Mouse (Mus musculus): ENCODE data around the gene Arfgap3. TPM values are rescaled to one million over a fixed set of nuclear protein-coding genes. Genes with fewer than 3 reads are reported as not detected.

The Arfgap3 gene
- polyA plus RNA-seq, 1 experiment from 2014 or later: 36.2 TPM

DNA sequence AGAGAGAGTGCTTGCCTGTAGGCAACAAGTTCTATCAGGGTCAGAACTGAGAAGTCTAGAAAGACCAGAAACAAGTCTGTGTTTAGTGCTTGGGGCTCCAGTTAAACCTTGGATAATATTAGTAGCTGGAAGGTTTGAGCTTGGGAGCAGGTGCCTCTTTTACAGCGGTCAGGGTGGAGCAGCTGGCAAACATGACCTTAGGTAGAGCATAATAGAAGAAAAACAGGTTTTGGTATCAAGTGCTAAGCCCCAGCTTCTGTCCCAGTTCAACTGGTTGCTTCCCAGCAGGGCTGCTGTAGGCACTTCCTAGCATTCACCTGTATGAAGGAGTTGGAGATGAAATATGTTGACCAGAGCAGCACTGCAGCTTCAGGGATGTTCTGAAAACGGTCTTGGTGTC is 812 bp upstream of the Arfgap3 start:
- TF ChIP-seq CTCF (IDR thresholded peaks at IDR 0.05; ENCODE audit: low read depth): no peak
- Histone ChIP-seq H3K36me3 (ENCODE audit: insufficient read depth, low read length) (no peaks in the 10 kb centered on the region), H3K9me3 (replicated peaks; ENCODE audit: low read length) (no peaks in the 10 kb centered on the region), H3K4me2 (ENCODE audit: low read length) (no peak overlapping the region), H3K27ac (peak overlapping the region; percentile 57; the same call in 1 of the 2 replicates), H3K4me1 (replicated peaks; ENCODE audit: insufficient read depth, low read length) (peaks cover 8% of the 10 kb centered on the region; the same call in 1 of the 2 replicates), H3K4me3 (replicated peaks; ENCODE audit: low read depth, low read length) (no peak overlapping the region), H3K9ac (ENCODE audit: low read depth, low read length) (0 out of 2 replicates have a peak overlapping the region, but pooled peaks have one; percentile 53), H3K27me3 (ENCODE audit: insufficient read depth, low read length) (no peaks in the 10 kb centered on the region)
- ATAC-seq (replicated peaks; ENCODE audit: low FRiP score, low read depth): no peak
- 61% methylated on average over 2 of the region's 2 CpGs for WGBS
- no peak for DNase-seq (ENCODE audit: low spot score)

- no peak for TF ChIP-seq CTCF (IDR thresholded peaks at IDR 0.05; ENCODE audit: low read depth)
- no peaks in the 10 kb centered on the region for H3K27me3 ChIP-seq (ENCODE audit: insufficient read depth, low read length)
- no peaks in the 10 kb centered on the region for H3K36me3 ChIP-seq (ENCODE audit: insufficient read depth, low read length)
- 18% methylated on average over 8 of the region's 8 CpGs for WGBS
- ATAC-seq (replicated peaks; ENCODE audit: low FRiP score, low read depth) (peak; percentile 22), DNase-seq (ENCODE audit: low spot score) (no peak)
- no peaks in the 10 kb centered on the region for H3K9me3 ChIP-seq (replicated peaks; ENCODE audit: low read length)
- H3K4me3 ChIP-seq (replicated peaks; ENCODE audit: low read depth, low read length): peak overlapping the region; percentile 92
- H3K4me1 ChIP-seq (replicated peaks; ENCODE audit: insufficient read depth, low read length): peaks cover 8% of the 10 kb centered on the region; the same call in 1 of the 2 replicates
- H3K9ac ChIP-seq (ENCODE audit: low read depth, low read length): peak overlapping the region; percentile 82
- H3K4me2 ChIP-seq (ENCODE audit: low read length): peak overlapping the region; percentile 95
- H3K27ac ChIP-seq: 0 out of 2 replicates have a peak overlapping the region, but pooled peaks have one; percentile 31
Measured at GRCm38 (mm10) chr15:83349225-83349953, 658 bp downstream of the Arfgap3 start.

- Histone ChIP-seq H3K27me3 (ENCODE audit: insufficient read depth, low read length) (no peaks in the 10 kb centered on the region), H3K27ac (no peak overlapping the region), H3K36me3 (ENCODE audit: insufficient read depth, low read length) (no peaks in the 10 kb centered on the region), H3K4me3 (replicated peaks; ENCODE audit: low read depth, low read length) (0 out of 2 replicates have a peak overlapping the region, but pooled peaks have one; percentile 92), H3K4me1 (replicated peaks; ENCODE audit: insufficient read depth, low read length) (peaks cover 8% of the 10 kb centered on the region; the same call in 1 of the 2 replicates), H3K9me3 (replicated peaks; ENCODE audit: low read length) (no peaks in the 10 kb centered on the region), H3K9ac (ENCODE audit: low read depth, low read length) (0 out of 2 replicates have a peak overlapping the region, but pooled peaks have one; percentile 82), H3K4me2 (ENCODE audit: low read length) (peak overlapping the region; percentile 95)
- no peak for DNase-seq (ENCODE audit: low spot score)
- 34% methylated on average over 4 of the region's 4 CpGs for WGBS
- no peak for ATAC-seq (replicated peaks; ENCODE audit: low FRiP score, low read depth)
- TF ChIP-seq CTCF (IDR thresholded peaks at IDR 0.05; ENCODE audit: low read depth): no peak
Measured at GRCm38 (mm10) chr15:83348747-83349146, 1.3 kb downstream of the Arfgap3 start.

DNA sequence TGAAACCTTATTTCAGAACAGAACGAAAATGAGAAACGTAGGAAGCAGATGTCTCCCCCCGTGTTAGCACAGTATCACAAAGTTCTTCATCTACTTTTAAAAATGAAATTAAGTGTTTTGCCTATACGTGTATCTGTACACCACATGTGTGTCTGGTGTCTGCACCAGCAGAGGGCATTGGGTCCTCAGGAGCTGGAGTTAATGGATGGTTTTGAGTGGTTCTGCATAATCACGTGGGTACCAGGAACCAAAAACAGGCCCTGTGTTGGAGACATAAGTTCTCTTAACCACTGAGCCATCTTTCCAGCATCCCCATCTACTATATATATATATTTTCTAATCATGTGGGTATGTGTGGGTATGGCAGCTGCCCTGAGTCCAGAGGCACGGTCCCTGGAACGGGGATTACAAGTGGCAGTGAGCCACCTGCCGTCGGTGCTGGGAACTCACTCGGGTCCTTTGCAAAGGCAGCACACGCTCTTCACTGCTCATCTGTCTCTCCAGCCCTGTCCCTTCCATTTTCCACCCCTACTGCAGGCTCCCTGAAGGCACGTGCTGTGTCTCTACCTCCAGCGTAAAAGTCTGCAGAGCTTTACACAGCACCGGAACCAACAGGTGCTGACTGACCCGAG is 4.0 kb downstream of the Arfgap3 start:
- H3K27ac ChIP-seq: no peak overlapping the region
- H3K27me3 ChIP-seq (ENCODE audit: insufficient read depth, low read length): no peaks in the 10 kb centered on the region
- 90% methylated on average over 15 of the region's 15 CpGs for WGBS
- no peak overlapping the region for H3K9ac ChIP-seq (ENCODE audit: low read depth, low read length)
- H3K9me3 ChIP-seq (replicated peaks; ENCODE audit: low read length): no peaks in the 10 kb centered on the region
- no peak for DNase-seq (ENCODE audit: low spot score)
- H3K4me2 ChIP-seq (ENCODE audit: low read length): no peak overlapping the region
- no peak for ATAC-seq (replicated peaks; ENCODE audit: low FRiP score, low read depth)
- peaks cover 10% of the 10 kb centered on the region; the same call in 1 of the 2 replicates for H3K36me3 ChIP-seq (ENCODE audit: insufficient read depth, low read length)
- peaks cover 8% of the 10 kb centered on the region; the same call in 1 of the 2 replicates for H3K4me1 ChIP-seq (replicated peaks; ENCODE audit: insufficient read depth, low read length)
- no peak overlapping the region for H3K4me3 ChIP-seq (replicated peaks; ENCODE audit: low read depth, low read length)
- TF ChIP-seq CTCF (IDR thresholded peaks at IDR 0.05; ENCODE audit: low read depth): no peak

DNA sequence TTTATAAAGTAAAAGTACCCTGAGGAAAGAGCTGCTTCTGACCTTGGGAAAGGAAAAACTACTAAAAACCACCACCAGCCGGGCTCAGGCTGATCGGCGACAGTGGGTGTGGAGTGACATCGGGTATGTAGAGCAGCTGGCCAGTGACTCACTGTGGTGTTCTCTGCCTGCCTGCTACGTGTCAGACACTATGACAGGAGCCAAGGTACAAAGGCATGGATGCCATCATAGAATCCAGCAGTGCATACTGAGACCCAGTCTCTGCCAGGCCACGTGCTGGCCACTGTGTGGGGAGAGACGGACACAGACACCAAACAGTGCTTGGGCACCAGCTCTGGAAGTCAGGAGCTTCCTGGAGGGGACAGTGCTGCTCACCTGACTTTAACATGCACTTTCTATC is 5.1 kb downstream of the Arfgap3 start:
- TF ChIP-seq CTCF (IDR thresholded peaks at IDR 0.05; ENCODE audit: low read depth): no peak
- Histone ChIP-seq H3K36me3 (ENCODE audit: insufficient read depth, low read length) (peaks cover 14% of the 10 kb centered on the region; the same call in 1 of the 2 replicates), H3K9ac (ENCODE audit: low read depth, low read length) (no peak overlapping the region), H3K9me3 (replicated peaks; ENCODE audit: low read length) (no peaks in the 10 kb centered on the region), H3K4me3 (replicated peaks; ENCODE audit: low read depth, low read length) (no peak overlapping the region), H3K4me1 (replicated peaks; ENCODE audit: insufficient read depth, low read length) (0 out of 2 replicates have a peak, but pooled peaks cover 5% of the 10 kb centered on the region), H3K27me3 (ENCODE audit: insufficient read depth, low read length) (no peaks in the 10 kb centered on the region), H3K27ac (0 out of 2 replicates have a peak overlapping the region, but pooled peaks have one; percentile 2), H3K4me2 (ENCODE audit: low read length) (no peak overlapping the region)
- no peak for DNase-seq (ENCODE audit: low spot score)
- WGBS: 72% methylated on average over 7 of the region's 7 CpGs
- peak; percentile 45; the same call in 1 of the 2 replicates for ATAC-seq (replicated peaks; ENCODE audit: low FRiP score, low read depth)

DNA sequence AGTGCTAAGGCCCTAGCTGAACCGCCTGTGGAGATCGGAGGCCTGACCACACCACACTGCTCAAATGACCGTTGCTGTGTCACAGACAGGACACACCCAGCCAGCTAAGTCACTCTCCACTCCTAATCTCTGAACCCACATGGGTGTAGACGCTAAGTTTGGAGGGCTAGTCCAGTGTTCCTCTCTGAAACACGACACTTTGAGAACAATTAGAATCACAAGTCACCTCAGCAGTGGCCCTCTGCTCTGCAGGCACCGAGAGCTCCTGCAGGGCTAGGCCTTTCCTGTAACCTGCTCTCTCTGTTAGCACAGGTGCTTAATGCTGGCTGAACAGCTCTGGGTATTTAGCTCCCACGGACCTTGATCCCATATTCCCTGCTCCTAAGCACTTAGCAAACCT is 5.9 kb downstream of the Arfgap3 start:
- DNase-seq (ENCODE audit: low spot score) (no peak), ATAC-seq (replicated peaks; ENCODE audit: low FRiP score, low read depth) (no peak)
- H3K27me3 ChIP-seq (ENCODE audit: insufficient read depth, low read length): no peaks in the 10 kb centered on the region
- WGBS: 27% methylated on average over 7 of the region's 7 CpGs
- H3K4me1 ChIP-seq (replicated peaks; ENCODE audit: insufficient read depth, low read length): 0 out of 2 replicates have a peak, but pooled peaks cover 3% of the 10 kb centered on the region
- no peak overlapping the region; the same call in 1 of the 2 replicates for H3K27ac ChIP-seq
- no peak overlapping the region for H3K4me3 ChIP-seq (replicated peaks; ENCODE audit: low read depth, low read length)
- no peak for TF ChIP-seq CTCF (IDR thresholded peaks at IDR 0.05; ENCODE audit: low read depth)
- no peak overlapping the region for H3K9ac ChIP-seq (ENCODE audit: low read depth, low read length)
- H3K4me2 ChIP-seq (ENCODE audit: low read length): no peak overlapping the region
- H3K9me3 ChIP-seq (replicated peaks; ENCODE audit: low read length): no peaks in the 10 kb centered on the region
- peaks cover 14% of the 10 kb centered on the region; the same call in 1 of the 2 replicates for H3K36me3 ChIP-seq (ENCODE audit: insufficient read depth, low read length)
